Mouse (Mus musculus): ENCODE results near the gene Sema3b.

DNA sequence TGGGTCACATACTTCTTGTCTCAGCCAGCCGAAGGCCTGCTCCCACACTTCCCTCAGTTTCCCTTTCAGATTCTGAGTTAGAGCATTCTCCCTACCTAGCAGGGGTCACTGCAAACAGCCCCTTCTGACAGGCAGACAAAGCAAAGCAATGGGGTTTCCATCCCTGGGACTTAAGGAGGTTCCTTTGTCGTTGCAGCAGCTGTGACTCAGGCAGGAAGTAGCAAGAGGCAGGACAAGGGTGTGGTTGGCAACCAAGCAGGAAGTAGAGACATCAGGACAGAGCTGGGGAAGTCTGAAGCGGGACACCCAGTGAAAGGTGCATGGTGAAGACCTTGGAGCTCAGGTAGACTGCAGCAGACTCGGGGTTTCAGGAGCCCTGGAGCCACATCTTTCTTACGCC lies 15.5 kb upstream of the Sema3b start:
- TF ChIP-seq CTCF (IDR thresholded peaks at IDR 0.05; ENCODE audit: extremely low read depth, insufficient read length, insufficient replicate concordance, low read depth, low read length) (no peak), POLR2A (IDR thresholded peaks at IDR 0.05; ENCODE audit: low read depth, low read length) (no peak)
